Mouse (Mus musculus) kidney, adult 8-10 months (tissue): ENCODE data around the gene Efcab3.
"Not testable (repeated sequence)": the region's sequence is repeated elsewhere in the genome, so short reads cannot be mapped to it uniquely, and the experiment has no call there.

ENCODE experiments used
- DNase-seq, 2 experiments: peaks; one replicate each; pipeline ENCODE4 v3.0.0; 2022

Efcab3 gene

GRCm38 (mm10) chr11:105063292-105063691, at the start of gene Efcab3:
Gene Efcab3, plus strand, starts transcription at chr11:105063592.
- no peak for DNase-seq

- peak; percentile 1 to 28 for DNase-seq
Observed at GRCm38 (mm10) chr11:105021071-105021470, 42.3 kb upstream of the Efcab3 start.

- no peak for DNase-seq
Observed at GRCm38 (mm10) chr11:105028744-105029348, 34.5 kb upstream of the Efcab3 start.

- DNase-seq = no peak
Observed at GRCm38 (mm10) chr11:105029525-105029924, 33.9 kb upstream of the Efcab3 start.

- no peak for DNase-seq
Observed at GRCm38 (mm10) chr11:105030229-105030628, 33.2 kb upstream of the Efcab3 start.

- no peak for DNase-seq
Observed at GRCm38 (mm10) chr11:105031103-105031502, 32.3 kb upstream of the Efcab3 start.

- DNase-seq = no peak
Observed at GRCm38 (mm10) chr11:105035081-105035480, 28.3 kb upstream of the Efcab3 start.

- DNase-seq = not testable (repeated sequence)
Observed at GRCm38 (mm10) chr11:105112448-105112847, 49.1 kb downstream of the Efcab3 start.

- no peak for DNase-seq
Observed at GRCm38 (mm10) chr11:105117814-105118213, 54.4 kb downstream of the Efcab3 start.

GRCm38 (mm10) chr11:105120551-105121061, 57.2 kb downstream of the Efcab3 start:
- DNase-seq = no peak

GRCm38 (mm10) chr11:105121792-105122191, 58.4 kb downstream of the Efcab3 start:
- DNase-seq = not testable (repeated sequence)

- DNase-seq = peak; percentile 85
Observed at GRCm38 (mm10) chr11:105123986-105124385, 60.6 kb downstream of the Efcab3 start.

- DNase-seq = peak; percentile 71 to 78
Observed at GRCm38 (mm10) chr11:105125735-105126519, 62.5 kb downstream of the Efcab3 start, which contains the start of gene Mettl2. Gene Mettl2, plus strand, starts transcription at chr11:105126425.

- DNase-seq = no peak
Observed at GRCm38 (mm10) chr11:105126520-105127029, 63.2 kb downstream of the Efcab3 start.

GRCm38 (mm10) chr11:105135692-105136091, 72.3 kb downstream of the Efcab3 start:
- DNase-seq = no peak

GRCm38 (mm10) chr11:105137255-105137654, 73.9 kb downstream of the Efcab3 start:
- not testable (repeated sequence) for DNase-seq

- not testable (repeated sequence) for DNase-seq
Observed at GRCm38 (mm10) chr11:105140512-105140911, 77.1 kb downstream of the Efcab3 start.

- no peak for DNase-seq
Observed at GRCm38 (mm10) chr11:105141115-105141514, 77.7 kb downstream of the Efcab3 start.

GRCm38 (mm10) chr11:105143564-105143963, 80.2 kb downstream of the Efcab3 start:
- DNase-seq = no peak

- DNase-seq = no peak
Observed at GRCm38 (mm10) chr11:105144084-105144483, 80.7 kb downstream of the Efcab3 start.

- DNase-seq = no peak
Observed at GRCm38 (mm10) chr11:105144508-105145210, 81.3 kb downstream of the Efcab3 start.

GRCm38 (mm10) chr11:105145211-105145610, 81.8 kb downstream of the Efcab3 start:
- no peak for DNase-seq

GRCm38 (mm10) chr11:105146593-105146992, 83.2 kb downstream of the Efcab3 start, which contains the start of gene Gm10842:
Gene Gm10842, plus strand, starts transcription at chr11:105146893.
- DNase-seq = no peak
